Mouse (Mus musculus) liver, postnatal 0 days (tissue): ENCODE data around the gene Hoxb3. TPM values are rescaled to one million over a fixed set of nuclear protein-coding genes. Genes with fewer than 3 reads are reported as not detected.

Experiments
- ATAC-seq: fragments of 200-750 bp; cut with Nextera tagmentation; 2 replicates; pipeline ENCODE4 v1.8.0; 2017; ENCODE audit warnings: mild to moderate bottlenecking, moderate library complexity
- DNase-seq: peaks from one replicate; pipeline ENCODE4 v3.0.0-alpha.2; 2016
- H3K27ac ChIP-seq: fragments of 300-500 bp; sonication (generic); 2 replicates; pipeline ENCODE4 v1.5.1; 2014; ENCODE audit warnings: antibody characterized with exemption, moderate library complexity, mild to moderate bottlenecking, low read depth
- H3K27me3 ChIP-seq: fragments of 300-500 bp; sonication (generic); 2 replicates; pipeline ENCODE4 v1.6.1; 2014; ENCODE audit warnings: low read length, control low read depth, mixed read lengths; ENCODE audit not compliant: insufficient read depth
- H3K36me3 ChIP-seq: fragments of 300-500 bp; sonication (generic); replicated peaks from 2 replicates; pipeline ENCODE4 v1.6.1; 2014; ENCODE audit warnings: mild to moderate bottlenecking, control low read depth, low read length, moderate library complexity, mixed read lengths; ENCODE audit not compliant: insufficient read depth
- H3K4me1 ChIP-seq: fragments of 300-500 bp; sonication (generic); 2 replicates; pipeline ENCODE4 v1.6.1; 2014; ENCODE audit warnings: antibody characterized with exemption, mild to moderate bottlenecking, control low read depth; ENCODE audit not compliant: insufficient read depth
- H3K4me2 ChIP-seq: fragments of 300-500 bp; sonication (generic); 2 replicates; pipeline ENCODE4 v1.6.1; 2014; ENCODE audit warnings: low read depth, mild to moderate bottlenecking, low read length, moderate library complexity, mixed read lengths
- H3K4me3 ChIP-seq: fragments of 300-500 bp; sonication (generic); 2 replicates; pipeline ENCODE4 v1.5.1; 2014; ENCODE audit warnings: low read depth, low read length
- H3K9ac ChIP-seq: fragments of 300-500 bp; sonication (generic); replicated peaks from 2 replicates; pipeline ENCODE4 v1.6.1; 2014; ENCODE audit warnings: mild to moderate bottlenecking, moderate library complexity
- H3K9me3 ChIP-seq: fragments of 300-500 bp; sonication (generic); 2 replicates; pipeline ENCODE4 v1.6.1; 2016; ENCODE audit warnings: mild to moderate bottlenecking, control low read depth, low read length, mixed read lengths
- CTCF ChIP-seq: sonication (generic); IDR thresholded peaks from 2 replicates; pipeline ENCODE4 v1.5.1; 2016; ENCODE audit warnings: antibody characterized with exemption, low read depth
- EP300 ChIP-seq: IDR thresholded peaks from 2 replicates; pipeline ENCODE4 v1.6.1; 2016; ENCODE audit warnings: antibody characterized with exemption, low read depth, mild to moderate bottlenecking
- WGBS: fragments of 180-500 bp; shearing (Covaris S2); extraction: QIAGEN DNeasy Blood & Tissue Kit; methylation state at CpG from one replicate; pipeline ENCODE4 v1.1.7; 2014; ENCODE audit not compliant: insufficient replicate concordance; 5-methylcytosine and 5-hydroxymethylcytosine counted together
- polyA plus RNA-seq: library from polyadenylated mRNA; unstranded; fragments of >200 nt; fragmentation: Nextera tagmentation; extraction: Ambion mirVana; gene quantifications from 2 replicates; pipeline ENCODE4 v1.2.1, GENCODE M21; 2015

The Hoxb3 gene
- polyA plus RNA-seq, 1 experiment from 2014 or later: 0.26 TPM

DNA sequence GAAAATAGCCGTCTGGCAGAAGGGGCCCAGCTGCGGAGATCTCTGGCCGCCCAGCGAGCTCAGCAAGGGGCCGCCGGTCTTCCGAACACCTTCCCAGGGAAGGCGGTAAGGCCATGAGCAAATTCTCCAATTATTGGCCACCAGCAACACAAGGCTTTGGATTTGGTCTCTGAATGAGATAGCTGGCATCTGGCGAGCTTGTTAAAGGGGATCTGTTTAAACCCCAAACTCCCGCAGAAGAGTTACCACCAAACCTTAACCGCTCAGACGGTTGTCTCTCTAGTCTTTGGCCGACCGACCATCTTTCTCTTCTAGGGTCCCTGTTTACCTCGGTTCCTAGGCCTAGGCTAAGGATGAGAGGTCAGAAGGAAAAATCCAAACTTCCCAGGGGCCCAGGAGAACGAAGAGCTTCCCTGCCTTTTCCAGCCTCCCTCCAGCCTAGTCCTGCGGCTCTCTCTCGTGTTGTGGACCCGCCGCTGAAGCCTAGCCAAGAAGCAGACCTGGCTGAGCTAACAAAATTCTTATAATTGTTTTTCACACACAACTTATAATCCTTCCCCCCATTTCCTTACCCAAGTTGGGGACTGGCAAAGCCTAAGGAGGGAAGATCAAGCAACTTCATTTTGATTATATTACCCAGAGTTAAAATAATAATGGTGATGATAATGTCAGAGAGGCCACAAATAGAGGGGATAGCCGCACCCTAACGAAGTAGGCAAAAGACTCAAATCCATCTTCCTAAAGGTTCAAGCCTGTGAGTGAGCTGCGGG is 20.6 kb upstream of the Hoxb3 start:
- DNase-seq (no peak), ATAC-seq (no peak)
- 35% methylated on average over 23 of the region's 23 CpGs for WGBS
- Histone ChIP-seq H3K36me3 (no peaks in the 10 kb centered on the region), H3K4me3 (no peak overlapping the region), H3K27me3 (peaks cover 98% of the 10 kb centered on the region), H3K9ac (no peak overlapping the region), H3K4me1 (no peaks in the 10 kb centered on the region), H3K27ac (no peak overlapping the region), H3K4me2 (no peak overlapping the region), H3K9me3 (no peaks in the 10 kb centered on the region)
- TF ChIP-seq CTCF (no peak), EP300 (no peak)

GRCm38 (mm10) chr11:96303151-96304099 is 19.7 kb upstream of the Hoxb3 start, which contains the start of gene Hoxb5:
Hoxb5 (plus strand) TSS chr11:96303336.
- WGBS: 1% methylated on average over 69 of the region's 69 CpGs
- ATAC-seq (no peak), DNase-seq (peak; percentile 77)
- Histone ChIP-seq H3K4me2 (peak within 1 kb of the TSS; percentile 65), H3K9me3 (no peaks in the 10 kb centered on the region), H3K27me3 (peaks cover 96% of the 10 kb centered on the region), H3K4me1 (no peaks in the 10 kb centered on the region), H3K36me3 (no peaks in the 10 kb centered on the region), H3K27ac (no peak within 1 kb of the TSS), H3K4me3 (peak within 1 kb of the TSS; percentile 38), H3K9ac (peak within 1 kb of the TSS; percentile 30; the same call in 1 of the 2 replicates)
- TF ChIP-seq EP300: no peak
- TF ChIP-seq CTCF: peak; percentile 85

GRCm38 (mm10) chr11:96304381-96305195 is 18.5 kb upstream of the Hoxb3 start:
- Histone ChIP-seq H3K9me3 (no peaks in the 10 kb centered on the region), H3K36me3 (no peaks in the 10 kb centered on the region), H3K4me1 (no peaks in the 10 kb centered on the region), H3K9ac (no peak overlapping the region), H3K27me3 (peaks cover 95% of the 10 kb centered on the region), H3K4me2 (peak overlapping the region; percentile 65), H3K4me3 (peak overlapping the region; percentile 25), H3K27ac (no peak overlapping the region)
- TF ChIP-seq CTCF (no peak), EP300 (no peak)
- ATAC-seq (no peak), DNase-seq (no peak)
- 6% methylated on average over 37 of the region's 38 CpGs for WGBS

DNA sequence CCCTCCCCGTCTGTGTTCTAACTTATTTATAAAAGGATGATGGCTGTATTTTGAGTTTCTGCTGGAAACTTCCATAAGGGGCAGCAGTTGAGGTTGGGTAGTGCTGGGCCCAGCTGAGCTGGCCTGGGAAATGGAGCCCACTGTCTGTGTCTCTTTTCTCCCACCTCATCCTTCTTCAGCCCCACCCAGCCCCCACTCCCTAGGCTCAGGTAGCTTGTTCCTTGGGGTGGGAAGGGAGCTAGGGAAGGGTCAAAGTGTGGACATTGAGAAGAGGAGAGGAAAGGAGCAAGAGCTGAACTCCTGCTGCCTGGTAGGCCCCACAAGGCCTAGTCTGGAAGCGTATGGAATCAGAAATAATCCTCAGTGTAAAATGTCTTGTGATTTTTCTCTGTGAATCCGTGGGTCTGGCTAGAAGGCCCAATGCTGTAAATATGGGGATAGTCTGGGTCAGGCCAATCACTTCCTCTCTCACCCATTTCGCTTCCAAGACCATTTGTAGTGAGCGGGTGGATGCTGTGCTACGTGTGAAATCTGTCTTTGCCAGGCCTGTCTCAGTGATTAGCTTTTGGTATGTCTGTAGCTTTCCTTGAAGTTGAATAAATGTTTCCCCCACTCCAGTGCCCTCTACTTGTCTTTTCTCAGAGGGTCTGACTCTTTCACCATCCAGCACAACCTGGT is 17.5 kb upstream of the Hoxb3 start:
- Histone ChIP-seq H3K4me3 (no peak overlapping the region), H3K9me3 (no peaks in the 10 kb centered on the region), H3K4me1 (no peaks in the 10 kb centered on the region), H3K27me3 (peaks cover 94% of the 10 kb centered on the region), H3K4me2 (no peak overlapping the region), H3K36me3 (no peaks in the 10 kb centered on the region), H3K27ac (no peak overlapping the region), H3K9ac (no peak overlapping the region)
- TF ChIP-seq EP300: no peak
- ATAC-seq (no peak), DNase-seq (no peak)
- 55% methylated on average over 6 of the region's 6 CpGs for WGBS

DNA sequence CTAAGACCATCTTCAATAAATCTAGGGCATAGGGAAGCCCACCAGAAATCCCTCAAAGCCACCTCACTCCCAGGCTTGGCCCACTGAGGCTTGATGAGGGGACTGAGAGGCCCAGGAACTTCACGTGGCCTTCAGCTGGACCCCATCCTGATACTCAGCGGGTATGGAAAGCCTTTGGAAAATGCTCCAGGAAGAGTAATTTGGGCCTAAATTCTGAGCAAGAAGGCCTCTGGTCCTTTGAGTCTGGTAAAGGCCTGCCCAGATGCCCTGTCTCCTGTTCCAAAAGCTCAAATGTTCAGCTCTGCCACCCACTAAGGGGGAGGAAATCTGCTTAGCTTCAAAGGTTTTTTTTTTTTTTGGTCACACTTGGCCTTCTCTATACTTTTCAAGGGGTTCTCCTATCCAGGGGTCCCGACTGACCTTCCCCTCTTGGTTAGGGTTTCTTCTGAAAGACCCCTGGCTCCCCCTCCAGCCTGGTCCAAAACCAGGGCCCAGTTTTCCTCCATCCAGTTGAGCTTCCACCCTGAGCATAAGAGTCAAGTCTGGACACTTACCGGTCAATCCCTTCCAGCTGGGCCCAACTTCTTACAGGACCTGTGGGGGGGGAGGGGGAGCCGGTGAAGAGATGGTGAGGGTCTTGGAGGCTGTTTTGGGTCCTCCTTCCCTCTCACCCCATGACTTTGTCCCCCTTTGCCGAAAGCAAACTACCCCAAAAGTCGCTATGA is 16.8 kb upstream of the Hoxb3 start:
- H3K9ac ChIP-seq: no peak overlapping the region
- no peak overlapping the region for H3K27ac ChIP-seq
- H3K9me3 ChIP-seq: no peaks in the 10 kb centered on the region
- H3K36me3 ChIP-seq: no peaks in the 10 kb centered on the region
- H3K4me3 ChIP-seq: no peak overlapping the region
- ATAC-seq: no peak
- peaks cover 94% of the 10 kb centered on the region for H3K27me3 ChIP-seq
- TF ChIP-seq EP300 (no peak), CTCF (no peak)
- 44% methylated on average over 7 of the region's 7 CpGs for WGBS
- no peak overlapping the region for H3K4me2 ChIP-seq
- H3K4me1 ChIP-seq: peaks cover 4% of the 10 kb centered on the region; the same call in 1 of the 2 replicates
- DNase-seq: no peak
